Mouse (Mus musculus) CH12.LX (cell line): Measurements from ENCODE around the gene Dync1i1. TPM values are rescaled to one million over a fixed set of nuclear protein-coding genes. Genes with fewer than 3 reads are reported as not detected.

Experiments used
- DNase-seq: peaks from one replicate; pipeline ENCODE4 v3.0.0-alpha.2; 2013; ENCODE audit errors: extremely low read depth
- H3K27ac ChIP-seq: 2 replicates; pipeline ENCODE4 v1.5.1; 2012; ENCODE audit warnings: low read depth, mild to moderate bottlenecking, control low read depth, moderate library complexity; ENCODE audit not compliant: insufficient read depth
- H3K27me3 ChIP-seq: replicated peaks from 2 replicates; pipeline ENCODE3; 2012; ENCODE audit warnings: inconsistent platforms
- H3K36me3 ChIP-seq, 2 experiments: replicated peaks in 1 of 2; 2 replicates each; pipeline versions ENCODE3 to v1.6.1; 2012; ENCODE audit warnings: inconsistent platforms in 1 of 2, low read length in 1 of 2, mild to moderate bottlenecking in 1 of 2, mixed read lengths in 1 of 2, moderate library complexity in 1 of 2; ENCODE audit not compliant: control insufficient read depth in 1 of 2, insufficient read depth in 1 of 2
- H3K4me1 ChIP-seq, 2 experiments: 2 replicates each; pipeline ENCODE4 v1.6.1; 2012; ENCODE audit warnings: inconsistent platforms in 1 of 2, moderate library complexity in 1 of 2; ENCODE audit not compliant: insufficient read depth in 2 of 2, control insufficient read depth in 1 of 2
- H3K4me2 ChIP-seq: 2 replicates; pipeline ENCODE4 v1.6.1; 2012; ENCODE audit warnings: low read depth, mild to moderate bottlenecking, control low read depth; ENCODE audit not compliant: poor library complexity, insufficient read depth, severe bottlenecking
- H3K4me3 ChIP-seq, 3 experiments: fragments of 150-350 bp in 1 of 3; sonication (generic) in 1 of 3; replicated peaks in 1 of 3; 2 replicates each; pipeline versions ENCODE3 to v1.5.1; 2011 to 2012; ENCODE audit warnings: low read depth in 2 of 3, low read length in 2 of 3, mild to moderate bottlenecking in 2 of 3, moderate library complexity in 2 of 3, control low read depth in 1 of 3, improper control_type of control experiment in 1 of 3, inconsistent platforms in 1 of 3, mixed read lengths in 1 of 3; ENCODE audit not compliant: poor library complexity in 1 of 3
- H3K79me2 ChIP-seq: replicated peaks from 2 replicates; pipeline ENCODE4 v1.6.1; 2012; ENCODE audit warnings: mild to moderate bottlenecking, moderate library complexity; ENCODE audit not compliant: control insufficient read depth, poor library complexity, insufficient read depth, severe bottlenecking; ENCODE audit errors: extremely low read depth
- H3K9ac ChIP-seq: 2 replicates; pipeline ENCODE4 v1.6.1; 2012; ENCODE audit warnings: low read depth, mild to moderate bottlenecking, control low read depth, moderate library complexity; ENCODE audit not compliant: insufficient read depth
- H3K9me3 ChIP-seq: replicated peaks from 2 replicates; pipeline ENCODE3; 2012; ENCODE audit warnings: low read length, inconsistent platforms, mixed read lengths
- CHD1 ChIP-seq: IDR thresholded peaks from 2 replicates; pipeline ENCODE4 v1.6.1; 2012; ENCODE audit warnings: low read depth, low read length, improper control_type of control experiment, inconsistent platforms
- E2F4 ChIP-seq: IDR thresholded peaks from 2 replicates; pipeline ENCODE4 v1.6.1; 2011; ENCODE audit warnings: low read depth, low read length, improper control_type of control experiment; ENCODE audit not compliant: insufficient replicate concordance
- ELF1 ChIP-seq: IDR thresholded peaks from 2 replicates; pipeline ENCODE4 v1.6.1; 2014; ENCODE audit warnings: low read depth, mild to moderate bottlenecking, inconsistent platforms, low read length, improper control_type of control experiment
- ETS1 ChIP-seq: conservative IDR thresholded peaks from 2 replicates; pipeline ENCODE4 v1.6.1; 2012; ENCODE audit warnings: low read depth, mild to moderate bottlenecking, inconsistent platforms, low read length, improper control_type of control experiment, moderate library complexity
- GABPA ChIP-seq: IDR thresholded peaks from 2 replicates; pipeline ENCODE4 v1.6.1; 2012; ENCODE audit warnings: low read depth, low read length, improper control_type of control experiment, inconsistent platforms; ENCODE audit not compliant: insufficient replicate concordance
- HCFC1 ChIP-seq: IDR thresholded peaks from 2 replicates; pipeline ENCODE4 v1.6.1; 2012; ENCODE audit warnings: low read depth, mild to moderate bottlenecking, inconsistent platforms, low read length, improper control_type of control experiment
- JUND ChIP-seq: conservative IDR thresholded peaks from 2 replicates; pipeline ENCODE4 v1.6.1; 2011; ENCODE audit warnings: low read depth, low read length, improper control_type of control experiment
- KAT2A ChIP-seq: IDR thresholded peaks from 2 replicates; pipeline ENCODE4 v1.6.1; 2012; ENCODE audit warnings: low read length, improper control_type of control experiment, inconsistent platforms; ENCODE audit not compliant: insufficient replicate concordance
- MAFK ChIP-seq: IDR thresholded peaks from 2 replicates; pipeline ENCODE4 v1.6.1; 2011; ENCODE audit warnings: low read length, improper control_type of control experiment; ENCODE audit not compliant: insufficient replicate concordance
- MAZ ChIP-seq: IDR thresholded peaks from 2 replicates; pipeline ENCODE4 v1.6.1; 2012; ENCODE audit warnings: low read depth, mild to moderate bottlenecking, inconsistent platforms, low read length, improper control_type of control experiment, moderate library complexity
- MEF2A ChIP-seq: IDR thresholded peaks from 2 replicates; pipeline ENCODE4 v1.6.1; 2014; ENCODE audit warnings: low read depth, mild to moderate bottlenecking, inconsistent platforms, low read length, improper control_type of control experiment, borderline replicate concordance
- MYC ChIP-seq: IDR thresholded peaks from 2 replicates; pipeline ENCODE4 v1.6.1; 2011; ENCODE audit warnings: low read depth, mild to moderate bottlenecking, improper control_type of control experiment, low read length
- NELFE ChIP-seq: IDR thresholded peaks from 2 replicates; pipeline ENCODE4 v1.6.1; 2011; ENCODE audit warnings: low read depth, low read length, improper control_type of control experiment
- NRF1 ChIP-seq: IDR thresholded peaks from 2 replicates; pipeline ENCODE4 v1.6.1; 2014; ENCODE audit warnings: low read depth, mild to moderate bottlenecking, inconsistent platforms, low read length, improper control_type of control experiment, moderate library complexity
- PAX5 ChIP-seq: IDR thresholded peaks from 2 replicates; pipeline ENCODE4 v1.6.1; 2012; ENCODE audit warnings: low read length, inconsistent platforms, mixed read lengths
- RAD21 ChIP-seq: IDR thresholded peaks from 2 replicates; pipeline ENCODE4 v1.6.1; 2011; ENCODE audit warnings: low read depth, mild to moderate bottlenecking, low read length, improper control_type of control experiment, moderate library complexity
- RCOR1 ChIP-seq: conservative IDR thresholded peaks from 2 replicates; pipeline ENCODE4 v1.6.1; 2012; ENCODE audit warnings: low read depth, mild to moderate bottlenecking, inconsistent platforms, low read length, improper control_type of control experiment
- SIN3A ChIP-seq: IDR thresholded peaks from 2 replicates; pipeline ENCODE4 v1.6.1; 2012; ENCODE audit warnings: low read length, improper control_type of control experiment, inconsistent platforms
- TBP ChIP-seq: conservative IDR thresholded peaks from 2 replicates; pipeline ENCODE4 v1.6.1; 2011; ENCODE audit warnings: low read depth, low read length, improper control_type of control experiment
- dilution Hi-C: fragments of 300-500 bp; cut with MboI; formaldehyde crosslinking; loops from 2 replicates; pipeline ENCODE4 v1.14.3; 2020; ENCODE audit warnings: low sequenced_read_pairs; ENCODE audit not compliant: extremely low pct_unique_long_range_greater_than_20kb, extremely low pct_ligation_motif_present
- in situ Hi-C: fragments of 300-500 bp; cut with MboI; formaldehyde crosslinking; loops from 3 replicates; pipeline ENCODE4 v1.14.3; 2019; ENCODE audit warnings: low sequenced_read_pairs, low pct_ligation_motif_present, low pct_unique_long_range_greater_than_20kb, mixed read lengths
- polyA plus RNA-seq: library from polyadenylated mRNA; unstranded; fragments of >175 nt; gene quantifications from 2 replicates; pipeline ENCODE4 v1.2.1, GENCODE M21; 2012; ENCODE audit warnings: low read depth; ENCODE audit not compliant: insufficient read length
- total RNA-seq, 2 experiments: library from RNA; depleted of rRNA; stranded (reverse); fragments of 300-350 nt in 1 of 2; fragments of >200 nt in 1 of 2; gene quantifications; 2 replicates each; pipeline ENCODE4 v1.2.3; 2012 to 2014

The Dync1i1 gene
- total and polyA plus RNA-seq, 3 experiments, result not detected

GRCm38 (mm10) chr6:5768576-5768975, 43.1 kb downstream of the Dync1i1 start:
- H3K79me2 ChIP-seq, result no peaks in the 10 kb centered on the region
- H3K27ac ChIP-seq, result no peak overlapping the region
- H3K4me1 ChIP-seq, result no peaks in the 10 kb centered on the region
- dilution Hi-C loops (no loop called here), in situ Hi-C loops (no loop called here)
- H3K4me3 ChIP-seq, result no peak overlapping the region
- DNase-seq, result no peak
- no peaks in the 10 kb centered on the region for H3K36me3 ChIP-seq
- no peaks in the 10 kb centered on the region for H3K27me3 ChIP-seq
- no peaks in the 10 kb centered on the region for H3K9me3 ChIP-seq
- no peak overlapping the region for H3K9ac ChIP-seq
- TF ChIP-seq JUND (no peak), NRF1 (no peak), CHD1 (no peak), MAFK (no peak), KAT2A (no peak), E2F4 (no peak), RCOR1 (no peak), PAX5 (no peak)
- H3K4me2 ChIP-seq, result no peak overlapping the region

GRCm38 (mm10) chr6:5770283-5770682, 44.8 kb downstream of the Dync1i1 start:
- no peak overlapping the region for H3K4me2 ChIP-seq
- H3K79me2 ChIP-seq, result no peaks in the 10 kb centered on the region
- no peak for TF ChIP-seq E2F4
- TF ChIP-seq ETS1, result no peak
- TF ChIP-seq SIN3A, result no peak
- no peak for TF ChIP-seq ELF1
- H3K27me3 ChIP-seq, result no peaks in the 10 kb centered on the region
- no peaks in the 10 kb centered on the region for H3K36me3 ChIP-seq
- no peaks in the 10 kb centered on the region for H3K9me3 ChIP-seq
- H3K4me3 ChIP-seq, result no peak overlapping the region
- dilution Hi-C loops (no loop called here), in situ Hi-C loops (no loop called here)
- no peak for DNase-seq
- H3K4me1 ChIP-seq, result no peaks in the 10 kb centered on the region
- no peak overlapping the region for H3K9ac ChIP-seq
- H3K27ac ChIP-seq, result no peak overlapping the region

GRCm38 (mm10) chr6:5775461-5775860, 50.0 kb downstream of the Dync1i1 start:
- TF ChIP-seq HCFC1 (no peak), MYC (no peak), MAZ (no peak), ETS1 (no peak), NELFE (no peak), GABPA (no peak), MEF2A (no peak), RAD21 (no peak), TBP (no peak)
- Histone ChIP-seq H3K79me2 (no peaks in the 10 kb centered on the region), H3K4me2 (no peak overlapping the region), H3K4me3 (no peak overlapping the region), H3K36me3 (no peaks in the 10 kb centered on the region), H3K9ac (no peak overlapping the region), H3K27ac (no peak overlapping the region), H3K4me1 (no peaks in the 10 kb centered on the region), H3K27me3 (no peaks in the 10 kb centered on the region), H3K9me3 (no peaks in the 10 kb centered on the region)
- in situ Hi-C loops (no loop called here), dilution Hi-C loops (no loop called here)
- no peak for DNase-seq
